Mouse (Mus musculus) kidney, adult 10 weeks (tissue): ENCODE results near the gene Olfr125. TPM values are rescaled to one million over a fixed set of nuclear protein-coding genes. Genes with fewer than 3 reads are reported as not detected.

Experiments
- polyA plus RNA-seq: library from polyadenylated mRNA; stranded (reverse); fragments of 350-450 nt; fragmentation: Illumina TruSeq; extraction: RNeasy Lipid Tissue Mini Kit (QIAGEN cat#74804); gene quantifications from one replicate; pipeline ENCODE4 v1.2.3, GENCODE M21; 2014; ENCODE audit warnings: low read depth, low replicate concordance

Olfr125 gene
- not detected for polyA plus RNA-seq

DNA sequence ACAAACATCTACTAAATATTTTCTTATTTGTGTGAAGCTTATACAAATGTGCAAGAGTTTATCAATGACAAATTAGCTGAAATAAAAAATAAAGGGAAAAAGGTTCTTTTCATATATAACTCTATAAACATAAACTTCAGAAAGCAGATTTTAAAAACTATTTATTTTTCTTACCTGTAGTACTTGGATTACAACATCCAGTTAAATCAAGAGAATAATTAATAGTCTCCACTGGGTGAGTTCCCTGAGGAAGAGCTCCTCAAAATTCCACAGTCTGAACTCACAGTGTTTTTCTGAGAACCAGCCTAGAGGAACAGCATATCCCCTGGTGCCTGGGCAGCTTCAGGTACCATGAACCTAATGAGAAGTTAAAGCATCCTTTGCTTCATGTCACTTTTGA is at the start of gene Olfr125:
Gene Olfr125 (plus strand): TSS at position 301 of the 400 bp plus-strand sequence.

DNA sequence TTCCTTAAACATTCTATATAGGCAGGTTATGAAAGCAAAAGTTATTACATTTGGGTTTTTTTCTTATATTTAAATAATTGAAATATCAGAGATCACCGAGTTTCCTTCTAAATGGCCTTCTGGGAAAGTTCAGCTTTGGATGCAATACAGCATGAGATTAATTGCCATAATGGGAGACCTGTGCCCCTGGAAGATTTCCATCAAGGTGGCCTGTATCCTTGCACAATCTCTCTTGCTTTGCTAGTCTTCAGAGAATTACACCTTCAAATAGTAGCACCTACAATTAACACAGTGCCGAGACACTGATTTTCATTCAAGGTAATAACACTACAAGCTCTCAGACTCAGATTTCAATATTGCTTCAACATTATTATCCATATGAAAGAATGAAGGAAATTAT is 39.5 kb upstream of the Olfr125 start, which contains the start of gene Olfr123:
Gene Olfr123 (plus strand): TSS at position 301 of the 400 bp plus-strand sequence.

DNA sequence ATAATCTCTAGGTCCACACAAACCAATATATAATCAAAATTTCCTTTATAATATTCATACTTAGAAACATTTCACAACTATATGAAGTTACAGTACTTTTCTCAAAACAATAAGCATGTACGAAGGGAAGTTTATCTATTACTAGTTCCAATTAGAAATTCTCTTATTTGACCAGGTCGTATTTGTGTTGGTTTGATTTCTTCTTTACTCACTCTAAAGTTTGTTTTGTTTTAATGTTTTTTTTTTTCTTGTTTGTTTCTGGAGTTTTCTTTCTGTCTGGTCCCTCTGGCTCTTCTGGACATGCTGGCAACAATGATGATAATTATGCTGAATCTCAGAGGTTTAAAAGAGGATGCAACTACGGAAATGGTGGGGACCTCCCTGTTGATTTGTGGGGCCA is 33.2 kb upstream of the Olfr125 start, which contains the start of gene Olfr124:
Gene Olfr124 (plus strand): TSS at position 301 of the 400 bp plus-strand sequence.

DNA sequence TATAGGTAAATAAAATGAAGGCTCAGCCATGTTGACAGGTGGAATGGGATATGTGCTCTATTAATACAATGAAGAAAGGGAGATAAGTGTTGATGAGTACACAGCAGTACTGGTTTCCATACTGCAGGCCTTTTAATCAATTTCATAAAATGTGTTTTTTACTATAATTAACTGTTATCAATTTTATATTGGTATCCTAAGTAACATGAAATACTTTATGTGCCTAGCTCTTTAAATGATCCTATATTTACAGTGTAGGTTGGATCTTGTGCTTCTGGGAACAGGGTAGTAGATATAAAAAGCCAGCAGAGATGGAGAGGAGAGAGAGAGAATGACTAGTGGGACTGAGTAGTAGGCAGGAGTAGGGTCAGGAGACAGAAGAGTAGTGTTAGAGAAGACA is 14.4 kb downstream of the Olfr125 start, which contains the start of gene Olfr126:
Gene Olfr126 (plus strand): TSS at position 301 of the 400 bp plus-strand sequence.

Other genes starting within 250 kb of the Olfr125 start
- gene Olfr114, start 240.2 kb upstream of the Olfr125 start, polyA plus RNA-seq: not detected
- not detected for gene Olfr115, start 205.8 kb upstream of the Olfr125 start, polyA plus RNA-seq
- gene Olfr116, start 205.8 kb upstream of the Olfr125 start, polyA plus RNA-seq: not detected
- not detected for gene Olfr117, start 169.2 kb upstream of the Olfr125 start, polyA plus RNA-seq
- gene Olfr118, start 166.0 kb upstream of the Olfr125 start, polyA plus RNA-seq: not detected
- not detected for gene Olfr119, start 136.4 kb upstream of the Olfr125 start, polyA plus RNA-seq
- not detected for gene Olfr120, start 111.1 kb upstream of the Olfr125 start, polyA plus RNA-seq
- not detected for gene Olfr121, start 84.1 kb upstream of the Olfr125 start, polyA plus RNA-seq
- gene Olfr122, start 64.3 kb upstream of the Olfr125 start, polyA plus RNA-seq: not detected
- gene Olfr123, start 39.4 kb upstream of the Olfr125 start, polyA plus RNA-seq: not detected
- not detected for gene Olfr124, start 33.1 kb upstream of the Olfr125 start, polyA plus RNA-seq
- gene Olfr126, start 14.5 kb downstream of the Olfr125 start, polyA plus RNA-seq: not detected
- not detected for gene Olfr127, start 67.5 kb downstream of the Olfr125 start, polyA plus RNA-seq
- gene Olfr128, start 87.6 kb downstream of the Olfr125 start, polyA plus RNA-seq: not detected
- not detected for gene Olfr761, start 120.1 kb downstream of the Olfr125 start, polyA plus RNA-seq
- gene Olfr129, start 227.1 kb downstream of the Olfr125 start, polyA plus RNA-seq: not detected
- gene Olfr130, start 231.0 kb downstream of the Olfr125 start, polyA plus RNA-seq: not detected